Comparison of ENCODE assay signal across 1 mouse cellular context in genomic region chr7:111156472-111157231, GRCm38 (mm10).
TF ChIP-seq lines count a peak whose summit lies in the region.

No protein-coding gene starts in this region.

TF ChIP-seq in MEL, 35 proteins besides CTCF, POLR2A, EP300 and RAD21 (continued from another document):
- no peak for TF ChIP-seq MEF2A (IDR thresholded peaks at IDR 0.05; ENCODE audit: extremely low read depth, insufficient replicate concordance, low read depth, low read length, poor library complexity, severe bottlenecking)
